Mouse (Mus musculus) embryonic facial prominence, embryonic 15.5 days (tissue): Measurements from ENCODE around the gene Cand1. TPM values are rescaled to one million over a fixed set of nuclear protein-coding genes. Genes with fewer than 3 reads are reported as not detected.

Experiments used
- ATAC-seq: fragments of 200-750 bp; cut with Nextera tagmentation; 2 replicates; pipeline ENCODE4 v1.8.0; 2017; ENCODE audit warnings: low read depth, moderate TSS enrichment; ENCODE audit not compliant: insufficient number of reproducible peaks, low FRiP score, low TSS enrichment
- H3K27ac ChIP-seq: fragments of 300-500 bp; sonication (generic); replicated peaks from 2 replicates; pipeline ENCODE4 v1.5.1; 2015; ENCODE audit warnings: mild to moderate bottlenecking, inconsistent platforms
- H3K27me3 ChIP-seq: fragments of 300-500 bp; sonication (generic); 2 replicates; pipeline ENCODE4 v1.6.1; 2015; ENCODE audit warnings: inconsistent platforms
- H3K36me3 ChIP-seq: fragments of 300-500 bp; sonication (generic); 2 replicates; pipeline ENCODE4 v1.6.1; 2015; ENCODE audit warnings: mild to moderate bottlenecking, inconsistent platforms
- H3K4me1 ChIP-seq: fragments of 300-500 bp; sonication (generic); 2 replicates; pipeline ENCODE4 v1.6.1; 2015; ENCODE audit warnings: inconsistent platforms
- H3K4me2 ChIP-seq: fragments of 300-500 bp; sonication (generic); replicated peaks from 2 replicates; pipeline ENCODE4 v1.6.1; 2015; ENCODE audit warnings: mild to moderate bottlenecking, inconsistent platforms
- H3K4me3 ChIP-seq: fragments of 300-500 bp; sonication (generic); replicated peaks from 2 replicates; pipeline ENCODE4 v1.5.1; 2015; ENCODE audit warnings: mild to moderate bottlenecking, inconsistent platforms
- H3K9ac ChIP-seq: fragments of 300-500 bp; sonication (generic); 2 replicates; pipeline ENCODE4 v1.6.1; 2015; ENCODE audit warnings: inconsistent platforms
- H3K9me3 ChIP-seq: fragments of 300-500 bp; sonication (generic); replicated peaks from 2 replicates; pipeline ENCODE4 v1.6.1; 2016; ENCODE audit warnings: inconsistent platforms
- WGBS: fragments of 180-500 bp; shearing (Covaris S2); methylation state at CpG from one replicate; pipeline ENCODE4 v1.1.7; 2015; 5-methylcytosine and 5-hydroxymethylcytosine counted together
- polyA plus RNA-seq: library from polyadenylated mRNA; unstranded; fragments of >200 nt; fragmentation: Nextera tagmentation; extraction: Ambion mirVana; gene quantifications from 2 replicates; pipeline ENCODE4 v1.2.1, GENCODE M21; 2015

Cand1 gene
- 53.6 and 58.8 TPM in 2 replicates for polyA plus RNA-seq

DNA sequence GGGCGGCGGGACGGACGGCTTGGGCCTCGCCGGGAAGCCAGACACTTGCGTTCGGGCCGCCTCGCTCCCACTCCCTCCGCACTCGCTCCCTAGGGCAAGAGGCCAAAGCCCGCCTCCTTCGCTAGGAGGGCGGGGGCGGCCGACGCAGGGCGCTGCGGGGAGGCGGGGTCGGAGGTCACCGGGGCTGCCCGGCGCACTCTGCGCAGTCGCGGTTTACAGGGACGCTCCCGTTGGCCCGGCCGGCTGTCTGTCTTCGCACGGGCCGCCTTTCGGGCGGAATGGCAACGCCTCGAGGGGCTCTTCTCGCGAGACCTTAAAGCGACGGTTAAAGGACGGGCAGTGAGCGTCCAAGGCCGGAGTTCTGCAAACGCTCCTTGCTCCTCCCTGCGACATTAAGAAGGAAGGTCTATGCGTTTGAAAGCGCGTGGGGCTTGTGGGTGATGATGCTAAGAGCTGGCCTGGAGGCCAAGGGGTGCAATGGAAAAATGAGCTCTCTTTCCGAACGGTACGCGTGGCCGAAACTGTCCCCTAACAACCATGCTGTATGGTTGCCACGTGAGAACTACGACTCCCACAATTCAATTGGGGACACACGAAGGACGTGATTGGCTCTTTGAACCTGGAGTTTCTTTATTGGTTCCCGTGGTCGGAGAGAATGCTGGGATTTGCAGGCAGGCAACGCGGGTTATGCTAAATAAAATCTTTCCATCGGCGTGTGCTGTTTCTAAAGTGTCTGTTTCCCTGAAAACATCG is at the start of gene Cand1:
Cand1 (minus strand) TSS at position 87 of the 753 bp plus-strand sequence.
- Histone ChIP-seq H3K4me2 (peak within 1 kb of the TSS; percentile 64), H3K9ac (peak within 1 kb of the TSS; percentile 90), H3K27me3 (no peaks in the 10 kb centered on the region), H3K4me3 (peak within 1 kb of the TSS; percentile 96), H3K36me3 (peaks cover 9% of the 10 kb centered on the region; the same call in 1 of the 2 replicates), H3K9me3 (no peaks in the 10 kb centered on the region), H3K4me1 (peaks cover 9% of the 10 kb centered on the region), H3K27ac (peak within 1 kb of the TSS; percentile 98)
- peak; percentile 99 for ATAC-seq
- under 1% methylated on average over 65 of the region's 67 CpGs for WGBS

DNA sequence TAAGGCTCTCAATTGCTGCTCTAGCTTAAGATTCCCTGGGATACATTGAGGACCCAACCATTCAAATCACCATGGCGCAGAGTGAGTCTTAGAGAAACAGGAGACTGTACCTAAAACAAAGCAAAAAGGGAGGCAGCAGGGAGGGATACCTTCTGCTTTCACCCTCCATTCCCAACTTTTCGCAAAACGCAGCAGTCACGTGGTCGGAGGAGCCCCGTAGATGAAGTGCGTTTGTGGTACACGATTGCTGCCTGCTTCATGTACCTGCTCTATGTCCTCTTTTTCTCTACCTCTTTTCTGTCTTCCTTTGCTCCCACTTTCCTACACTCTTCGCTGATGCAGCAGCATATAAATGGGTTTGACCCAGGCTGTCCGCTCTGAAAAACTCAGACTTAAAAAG is 39.0 kb upstream of the Cand1 start:
- Histone ChIP-seq H3K4me2 (no peak overlapping the region), H3K4me3 (no peak overlapping the region), H3K36me3 (no peaks in the 10 kb centered on the region), H3K4me1 (no peaks in the 10 kb centered on the region), H3K9me3 (no peaks in the 10 kb centered on the region), H3K27me3 (no peaks in the 10 kb centered on the region), H3K9ac (no peak overlapping the region), H3K27ac (no peak overlapping the region)
- ATAC-seq, result no peak
- 88% methylated on average over 10 of the region's 10 CpGs for WGBS

DNA sequence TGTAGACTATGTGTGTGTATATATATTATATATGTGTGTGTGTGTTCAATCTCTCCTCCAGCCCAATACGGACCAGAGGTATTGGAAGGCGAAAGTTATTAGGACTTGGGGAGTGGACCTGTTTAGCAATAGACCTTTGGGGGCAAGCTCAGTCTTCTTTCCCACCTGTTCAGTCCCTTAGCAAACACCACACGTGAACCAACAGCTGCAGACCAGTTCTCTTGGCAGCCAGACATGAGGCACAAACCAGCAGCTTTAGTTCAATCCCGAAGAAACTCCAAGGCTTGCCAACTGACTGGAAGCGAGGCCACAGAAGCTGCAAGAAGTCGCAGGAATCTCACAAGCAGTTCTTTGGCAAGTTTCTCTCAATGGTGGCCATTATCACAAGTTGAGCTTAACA is 34.5 kb upstream of the Cand1 start:
- no peak overlapping the region for H3K4me2 ChIP-seq
- no peak overlapping the region for H3K27ac ChIP-seq
- no peak for ATAC-seq
- WGBS, result 78% methylated on average over 6 of the region's 6 CpGs
- H3K4me1 ChIP-seq, result no peaks in the 10 kb centered on the region
- H3K4me3 ChIP-seq, result no peak overlapping the region
- H3K9me3 ChIP-seq, result no peaks in the 10 kb centered on the region
- no peaks in the 10 kb centered on the region for H3K36me3 ChIP-seq
- no peaks in the 10 kb centered on the region for H3K27me3 ChIP-seq
- no peak overlapping the region for H3K9ac ChIP-seq

DNA sequence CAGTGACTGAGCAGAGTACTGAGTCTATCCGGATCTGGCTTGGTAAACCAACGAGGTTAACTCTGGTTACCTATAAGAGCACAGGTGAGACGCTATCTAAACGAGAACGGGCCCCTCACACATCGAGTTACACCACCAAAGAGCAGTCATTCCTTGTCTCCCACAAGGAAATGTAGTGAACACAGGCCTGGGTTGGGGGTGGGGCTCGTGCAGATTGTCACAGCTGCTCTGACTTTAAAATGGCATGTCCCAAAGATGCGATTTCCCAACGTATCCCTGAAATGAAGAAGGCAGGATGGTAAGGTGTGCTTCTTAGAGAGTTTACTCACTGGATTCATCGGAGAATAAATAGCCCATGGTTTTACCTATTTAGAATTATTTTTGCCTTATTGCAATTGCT is 32.7 kb upstream of the Cand1 start:
- H3K4me3 ChIP-seq, result no peak overlapping the region
- ATAC-seq, result no peak
- no peak overlapping the region for H3K27ac ChIP-seq
- no peaks in the 10 kb centered on the region for H3K9me3 ChIP-seq
- H3K4me1 ChIP-seq, result no peaks in the 10 kb centered on the region
- no peak overlapping the region for H3K9ac ChIP-seq
- 76% methylated on average over 10 of the region's 10 CpGs for WGBS
- H3K27me3 ChIP-seq, result no peaks in the 10 kb centered on the region
- no peaks in the 10 kb centered on the region for H3K36me3 ChIP-seq
- no peak overlapping the region for H3K4me2 ChIP-seq

DNA sequence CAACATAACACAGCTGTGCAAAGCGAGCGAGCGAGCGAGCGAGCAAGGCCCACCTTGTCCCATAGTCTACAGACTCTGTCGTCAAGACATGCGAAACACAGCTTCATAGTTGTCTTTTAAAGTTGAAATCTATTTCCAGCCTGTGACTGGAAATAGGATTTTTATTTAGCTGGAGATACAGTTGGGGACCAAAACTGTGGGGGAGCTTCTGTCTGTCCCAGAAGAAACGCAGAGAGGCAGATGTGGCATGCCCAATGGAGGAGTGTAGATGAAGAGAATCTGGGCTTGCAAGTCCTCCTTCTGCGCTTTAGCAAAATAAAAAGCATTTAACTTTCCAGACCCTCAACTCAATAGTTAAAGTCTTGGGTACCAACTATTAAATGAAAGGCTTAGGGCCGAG is 32.1 kb upstream of the Cand1 start:
- Histone ChIP-seq H3K27ac (no peak overlapping the region), H3K36me3 (no peaks in the 10 kb centered on the region), H3K4me3 (no peak overlapping the region), H3K27me3 (no peaks in the 10 kb centered on the region), H3K9me3 (no peaks in the 10 kb centered on the region), H3K9ac (no peak overlapping the region), H3K4me1 (no peaks in the 10 kb centered on the region), H3K4me2 (no peak overlapping the region)
- WGBS, result 91% methylated on average over 10 of the region's 10 CpGs
- no peak for ATAC-seq

DNA sequence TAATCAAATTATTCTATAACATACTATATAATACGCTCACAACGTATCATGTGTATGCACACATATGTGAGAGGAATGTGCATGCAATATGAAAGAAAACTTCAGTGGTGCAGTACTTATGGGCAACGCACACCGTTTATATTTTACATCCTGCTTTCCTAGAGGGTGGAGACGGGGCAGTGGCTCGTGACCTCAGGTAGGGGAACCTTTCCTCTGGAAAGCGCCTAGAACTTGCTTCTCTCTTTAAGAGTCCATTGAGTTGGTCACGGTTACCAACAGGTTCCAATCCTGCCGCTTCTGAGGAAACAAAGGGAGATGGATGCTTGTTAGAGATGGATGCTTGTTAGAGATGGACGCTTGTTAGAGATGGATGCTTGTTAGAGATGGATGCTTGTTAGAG is 31.2 kb upstream of the Cand1 start:
- Histone ChIP-seq H3K9me3 (no peaks in the 10 kb centered on the region), H3K27me3 (no peaks in the 10 kb centered on the region), H3K4me2 (no peak overlapping the region), H3K27ac (no peak overlapping the region), H3K4me3 (no peak overlapping the region), H3K4me1 (no peaks in the 10 kb centered on the region), H3K36me3 (no peaks in the 10 kb centered on the region), H3K9ac (no peak overlapping the region)
- 82% methylated on average over 10 of the region's 10 CpGs for WGBS
- ATAC-seq, result no peak

DNA sequence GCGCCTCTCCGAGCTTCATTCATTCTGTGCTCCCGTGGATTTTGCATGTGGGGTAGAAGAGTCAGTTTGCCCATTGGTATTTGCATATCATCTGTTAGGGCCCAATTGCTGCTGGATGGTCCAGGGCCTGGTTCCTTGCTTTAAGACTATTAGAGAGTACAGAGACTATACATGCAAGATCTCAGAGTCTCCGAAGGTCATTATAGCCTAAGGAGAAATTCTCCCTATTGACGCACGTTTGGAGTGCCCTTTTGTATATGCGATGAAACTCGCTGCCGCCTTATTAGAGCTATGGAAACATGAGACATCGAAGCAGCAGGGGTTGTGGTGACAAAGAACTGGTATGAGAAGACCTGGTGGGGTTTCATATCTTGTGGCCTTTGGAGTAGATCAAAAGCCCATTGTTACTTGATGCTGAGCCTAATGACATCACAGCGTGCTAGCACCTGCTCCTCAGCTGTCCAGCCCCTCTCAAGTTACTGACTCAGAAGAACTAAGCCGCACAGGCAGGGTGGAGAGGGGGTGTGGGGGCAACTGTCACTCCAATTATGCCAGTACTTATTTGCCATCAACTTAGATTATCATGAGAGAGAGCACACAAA is 30.6 kb upstream of the Cand1 start:
- Histone ChIP-seq H3K27ac (no peak overlapping the region), H3K9me3 (no peaks in the 10 kb centered on the region), H3K4me1 (no peaks in the 10 kb centered on the region), H3K4me2 (no peak overlapping the region), H3K36me3 (no peaks in the 10 kb centered on the region), H3K27me3 (no peaks in the 10 kb centered on the region), H3K4me3 (no peak overlapping the region), H3K9ac (no peak overlapping the region)
- 0 out of 2 replicates have a peak, but pooled peaks have one; percentile 60 for ATAC-seq
- 53% methylated on average over 12 of the region's 12 CpGs for WGBS

DNA sequence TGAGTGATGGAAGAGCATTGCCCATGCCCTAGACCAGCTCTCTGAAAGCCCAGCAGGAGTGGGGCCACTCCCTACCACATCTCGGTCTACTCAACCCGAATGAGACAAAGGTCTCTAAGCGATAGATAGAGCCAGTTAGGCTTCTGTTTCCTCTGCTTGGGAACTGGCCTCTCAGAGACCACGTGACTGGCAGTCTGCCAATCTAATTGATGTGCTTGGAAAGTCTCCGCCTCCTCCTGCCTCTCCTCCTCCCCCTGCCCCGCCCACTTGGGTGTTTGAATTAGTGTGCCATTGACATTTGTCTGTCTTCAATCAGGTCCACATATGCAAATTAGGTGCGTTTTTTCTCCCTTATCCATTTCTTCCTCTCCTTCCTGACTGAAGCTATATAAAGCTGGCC is 24.9 kb upstream of the Cand1 start:
- Histone ChIP-seq H3K4me2 (no peak overlapping the region), H3K27me3 (no peaks in the 10 kb centered on the region)
- 80% methylated on average over 7 of the region's 7 CpGs for WGBS

DNA sequence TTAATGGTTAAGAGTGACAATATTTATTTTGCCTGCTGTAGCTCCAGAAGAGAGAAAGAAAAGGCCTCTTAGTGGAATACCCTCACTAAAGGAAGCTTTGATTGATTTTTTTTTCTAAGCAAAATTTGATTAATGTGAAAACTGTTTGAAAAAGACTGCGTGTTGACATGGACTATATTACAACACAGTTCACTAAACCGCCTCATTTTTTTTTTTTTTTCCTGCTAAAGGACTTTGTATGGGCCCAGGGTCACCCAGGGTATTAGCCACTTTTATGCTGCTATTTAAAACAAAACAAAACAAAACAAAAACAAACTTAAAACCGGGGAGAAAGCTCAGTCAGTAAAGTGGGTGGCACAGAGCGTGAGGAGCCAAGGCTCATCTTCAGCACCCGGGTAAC is 23.0 kb upstream of the Cand1 start:
- Histone ChIP-seq H3K4me1 (no peaks in the 10 kb centered on the region), H3K4me3 (no peak overlapping the region), H3K9ac (no peak overlapping the region), H3K27ac (no peak overlapping the region), H3K36me3 (no peaks in the 10 kb centered on the region), H3K9me3 (no peaks in the 10 kb centered on the region), H3K4me2 (no peak overlapping the region), H3K27me3 (no peaks in the 10 kb centered on the region)
- WGBS, result 89% methylated on average over 5 of the region's 5 CpGs
- no peak for ATAC-seq

More for the DNA sequence above, 24.9 kb upstream of the Cand1 start:
- Histone ChIP-seq H3K4me3 (no peak overlapping the region), H3K9ac (no peak overlapping the region), H3K27ac (no peak overlapping the region), H3K36me3 (no peaks in the 10 kb centered on the region), H3K4me1 (no peaks in the 10 kb centered on the region), H3K9me3 (no peaks in the 10 kb centered on the region)
- ATAC-seq, result no peak

DNA sequence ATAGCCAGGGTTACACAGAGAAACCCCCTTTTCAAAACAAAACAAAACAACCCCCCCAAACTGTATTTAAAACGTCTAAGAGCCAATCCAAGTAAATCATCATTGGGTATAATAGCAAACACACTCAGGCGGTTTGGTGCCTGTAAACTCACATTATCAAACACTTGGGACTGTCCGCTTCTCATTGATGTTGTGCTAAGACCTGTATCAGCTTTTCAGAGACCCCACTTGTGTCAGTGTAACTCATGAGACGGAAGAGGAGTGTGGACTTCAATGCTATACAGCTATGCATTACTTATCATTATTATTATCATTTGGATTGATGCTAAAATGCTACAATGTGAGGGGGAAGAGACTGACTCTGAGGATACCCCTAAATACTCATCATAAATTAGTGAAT is 18.0 kb upstream of the Cand1 start:
- Histone ChIP-seq H3K4me1 (no peaks in the 10 kb centered on the region), H3K36me3 (no peaks in the 10 kb centered on the region), H3K9ac (no peak overlapping the region), H3K27me3 (no peaks in the 10 kb centered on the region), H3K4me3 (no peak overlapping the region), H3K4me2 (no peak overlapping the region), H3K27ac (no peak overlapping the region), H3K9me3 (no peaks in the 10 kb centered on the region)
- ATAC-seq, result no peak
- WGBS, result 72% methylated on average over 4 of the region's 4 CpGs

DNA sequence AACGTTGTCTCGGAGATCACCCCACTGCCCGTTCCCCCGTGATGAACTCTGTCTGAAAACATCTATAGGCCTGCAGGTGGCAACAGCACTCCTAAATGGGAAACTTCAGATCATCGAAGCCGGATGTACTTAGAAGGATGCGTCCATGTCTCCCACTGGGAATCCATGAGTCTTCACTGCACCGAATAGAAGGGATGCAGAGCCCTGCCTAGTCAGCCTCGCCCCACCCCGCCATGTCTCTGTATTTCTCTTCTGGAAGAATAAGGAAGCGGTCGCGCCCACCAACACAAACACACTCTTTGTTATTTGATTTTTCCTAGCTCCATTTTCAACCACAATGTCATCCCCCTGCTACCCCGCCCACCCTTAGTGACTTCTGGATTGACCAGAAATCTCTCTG is 4.3 kb upstream of the Cand1 start:
- no peak for ATAC-seq
- Histone ChIP-seq H3K4me1 (no peaks in the 10 kb centered on the region), H3K9me3 (no peaks in the 10 kb centered on the region), H3K4me2 (no peak overlapping the region), H3K27ac (no peak overlapping the region), H3K4me3 (no peak overlapping the region), H3K36me3 (no peaks in the 10 kb centered on the region), H3K9ac (no peak overlapping the region), H3K27me3 (no peaks in the 10 kb centered on the region)
- 88% methylated on average over 14 of the region's 14 CpGs for WGBS

DNA sequence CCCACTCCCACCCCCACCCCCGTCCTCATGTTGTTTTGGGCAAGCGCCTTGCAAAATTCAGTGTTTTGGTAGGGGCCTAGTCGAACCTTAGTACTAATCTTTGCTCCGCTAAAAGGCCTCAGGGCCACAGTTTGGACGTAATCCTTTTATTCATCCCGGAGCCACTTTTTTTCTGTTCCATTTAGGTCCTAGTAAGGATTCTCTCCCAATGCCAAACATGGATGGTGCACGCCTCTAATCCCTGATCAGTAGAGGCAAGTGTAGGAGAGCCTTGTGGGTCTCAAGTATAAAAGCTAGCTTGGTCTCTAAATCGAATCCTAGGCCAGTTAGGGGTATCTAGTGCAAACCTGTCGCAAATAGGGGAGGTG is 851 bp upstream of the Cand1 start:
- WGBS, result 4% methylated on average over 9 of the region's 9 CpGs
- H3K4me3 ChIP-seq, result peak overlapping the region; percentile 96
- peak overlapping the region; percentile 42 for H3K9ac ChIP-seq
- H3K36me3 ChIP-seq, result peaks cover 4% of the 10 kb centered on the region; the same call in 1 of the 2 replicates
- H3K9me3 ChIP-seq, result no peaks in the 10 kb centered on the region
- peak overlapping the region; percentile 98 for H3K27ac ChIP-seq
- H3K4me1 ChIP-seq, result peaks cover 9% of the 10 kb centered on the region
- ATAC-seq, result no peak
- no peaks in the 10 kb centered on the region for H3K27me3 ChIP-seq
- peak overlapping the region; percentile 64 for H3K4me2 ChIP-seq
